15 mouse cellular contexts compared by ENCODE assay signal in genomic region chr1:170503277-170503739, GRCm38 (mm10).
DNase-seq lines count a peak whose midpoint lies in the region; ATAC-seq and TF ChIP-seq lines count a peak whose summit lies in the region.
"Had no signal": no experiment of that assay in that cellular context is flagged by ENCODE, and none has a peak within 500 bp of the region (broad histone marks: within the 10 kb centered on the region; RNA-seq: fewer than 3 reads in every experiment).

No protein-coding gene starts in this region.

- 0 out of 2 replicates have a peak overlapping the region, but pooled peaks have one; percentile 1 for H3K4me2 ChIP-seq in heart, embryonic 14.5 days (ENCODE audit: low read length)
- H3K4me2 ChIP-seq in forebrain, embryonic 13.5 days = peak overlapping the region; percentile 4; the same call in 1 of the 2 replicates
- H3K4me2 ChIP-seq in hindbrain, embryonic 16.5 days (ENCODE audit: low read length) = no peak overlapping the region
- H3K4me2 ChIP-seq in neural tube, embryonic 12.5 days (replicated peaks) = no peak overlapping the region
- H3K4me2 ChIP-seq: limb, embryonic 12.5 days had no signal

- H3K27me3 ChIP-seq in heart, embryonic 14.5 days (ENCODE audit: control insufficient read depth, insufficient read depth, low read length) = no peaks in the 10 kb centered on the region
- no peaks in the 10 kb centered on the region for H3K27me3 ChIP-seq in forebrain, embryonic 13.5 days
- H3K27me3 ChIP-seq in hindbrain, embryonic 16.5 days (replicated peaks; ENCODE audit: control insufficient read depth, insufficient read depth, low read length) = no peaks in the 10 kb centered on the region
- no peaks in the 10 kb centered on the region for H3K27me3 ChIP-seq in neural tube, embryonic 12.5 days (replicated peaks)
- H3K27me3 ChIP-seq in cerebellum, adult 2 months (ENCODE audit: control insufficient read depth, insufficient read depth, low read length) = no peaks in the 10 kb centered on the region
- H3K27me3 ChIP-seq: limb, embryonic 12.5 days had no signal

- H3K9ac ChIP-seq in heart, embryonic 14.5 days (ENCODE audit: low read length) = peak overlapping the region; percentile 6; the same call in 1 of the 2 replicates
- H3K9ac ChIP-seq in forebrain, embryonic 13.5 days = 0 out of 2 replicates have a peak overlapping the region, but pooled peaks have one; percentile 30
- no peak overlapping the region for H3K9ac ChIP-seq in hindbrain, embryonic 16.5 days (ENCODE audit: low read depth, low read length)
- H3K9ac ChIP-seq in neural tube, embryonic 12.5 days = no peak overlapping the region
- H3K9ac ChIP-seq: limb, embryonic 12.5 days had no signal

- WGBS in heart, embryonic 14.5 days = 30% methylated on average over 4 of the region's 4 CpGs
- 12% methylated on average over 4 of the region's 4 CpGs for WGBS in forebrain, embryonic 13.5 days
- WGBS in hindbrain, embryonic 16.5 days = 15% methylated on average over 4 of the region's 4 CpGs
- WGBS in neural tube, embryonic 12.5 days = 18% methylated on average over 4 of the region's 4 CpGs
- WGBS in cerebellum, adult 2 months = 91% methylated on average over 4 of the region's 4 CpGs

- H3K36me3 ChIP-seq in heart, embryonic 14.5 days (ENCODE audit: control insufficient read depth, insufficient read depth, low read length) = no peaks in the 10 kb centered on the region
- H3K36me3 ChIP-seq in forebrain, embryonic 13.5 days (ENCODE audit: poor library complexity, severe bottlenecking) = no peaks in the 10 kb centered on the region
- H3K36me3 ChIP-seq in hindbrain, embryonic 16.5 days (ENCODE audit: control insufficient read depth, insufficient read depth, low read length) = no peaks in the 10 kb centered on the region
- no peaks in the 10 kb centered on the region for H3K36me3 ChIP-seq in neural tube, embryonic 12.5 days
- H3K36me3 ChIP-seq: limb, embryonic 12.5 days had no signal

- TF ChIP-seq CTCF in cerebellum, adult 2 months (IDR thresholded peaks at IDR 0.05; ENCODE audit: borderline replicate concordance, insufficient read depth, low read depth, low read length) = no peak

- TF ChIP-seq POLR2A in cerebellum, adult 2 months (IDR thresholded peaks at IDR 0.05; ENCODE audit: borderline replicate concordance, insufficient read depth, low read length) = no peak

- no peaks in the 10 kb centered on the region for H3K9me3 ChIP-seq in heart, embryonic 14.5 days (ENCODE audit: control insufficient read depth, low read length)
- H3K9me3 ChIP-seq in forebrain, embryonic 13.5 days (replicated peaks) = no peaks in the 10 kb centered on the region
- H3K9me3 ChIP-seq in hindbrain, embryonic 16.5 days (ENCODE audit: control insufficient read depth, low read length) = no peaks in the 10 kb centered on the region
- H3K9me3 ChIP-seq in neural tube, embryonic 12.5 days = no peaks in the 10 kb centered on the region
- H3K9me3 ChIP-seq: limb, embryonic 12.5 days had no signal

- intact Hi-C loops in heart, postnatal 36 days (cut with DNase I) = no loop called here

- H3K4me3 ChIP-seq in heart, embryonic 14.5 days (ENCODE audit: control insufficient read depth in 1 of 2, insufficient read depth in 1 of 2, low read depth in 1 of 2, low read length in 2 of 2) = no peak overlapping the region
- no peak overlapping the region for H3K4me3 ChIP-seq in forebrain, embryonic 13.5 days
- H3K4me3 ChIP-seq in hindbrain, embryonic 16.5 days (ENCODE audit: low read length) = no peak overlapping the region
- no peak overlapping the region for H3K4me3 ChIP-seq in neural tube, embryonic 12.5 days
- no peak overlapping the region for H3K4me3 ChIP-seq in cerebellum, adult 2 months (replicated peaks; ENCODE audit: insufficient read depth, low read depth, low read length)
- H3K4me3 ChIP-seq: gastrocnemius, adult 2 months; limb, embryonic 12.5 days had no signal

- no peak for ATAC-seq in heart, embryonic 14.5 days (ENCODE audit: insufficient number of reproducible peaks, insufficient read depth, low FRiP score, low read depth)
- peak; percentile 44; the same call in 1 of the 2 replicates for ATAC-seq in forebrain, embryonic 13.5 days
- peak; percentile 34; the same call in 1 of the 2 replicates for ATAC-seq in hindbrain, embryonic 16.5 days
- ATAC-seq in neural tube, embryonic 12.5 days (ENCODE audit: low FRiP score, low read depth) = peak; percentile 79
- ATAC-seq: inflammation-experienced regulatory T-cells, adult 6 months had no signal

- H3K27ac ChIP-seq in heart, embryonic 14.5 days (replicated peaks in 1 of 2; ENCODE audit: control insufficient read depth in 1 of 2, insufficient read depth in 1 of 2, low read depth in 2 of 2, low read length in 2 of 2) = peak overlapping the region; percentile 48 to 51
- peak overlapping the region; percentile 72 for H3K27ac ChIP-seq in forebrain, embryonic 13.5 days
- H3K27ac ChIP-seq in hindbrain, embryonic 16.5 days (ENCODE audit: low read depth, low read length) = no peak overlapping the region
- H3K27ac ChIP-seq in neural tube, embryonic 12.5 days = no peak overlapping the region
- H3K27ac ChIP-seq in cerebellum, adult 2 months (ENCODE audit: insufficient read depth, low read length) = no peak overlapping the region
- H3K27ac ChIP-seq: gastrocnemius, adult 2 months; kidney, postnatal 0 days; limb, embryonic 12.5 days had no signal

- H3K4me1 ChIP-seq in heart, embryonic 14.5 days (ENCODE audit: control insufficient read depth in 2 of 2, insufficient read depth in 2 of 2, low read length in 2 of 2) = peaks cover 41 to 57% of the 10 kb centered on the region in 2 experiments
- peaks cover 31% of the 10 kb centered on the region for H3K4me1 ChIP-seq in forebrain, embryonic 13.5 days
- H3K4me1 ChIP-seq in hindbrain, embryonic 16.5 days (ENCODE audit: control insufficient read depth, insufficient read depth, low read depth, low read length) = peaks cover 16% of the 10 kb centered on the region
- peaks cover 38% of the 10 kb centered on the region for H3K4me1 ChIP-seq in neural tube, embryonic 12.5 days
- H3K4me1 ChIP-seq in cerebellum, adult 2 months (ENCODE audit: control insufficient read depth, insufficient read depth, low read length) = peaks cover 13% of the 10 kb centered on the region

- DNase-seq in heart, postnatal 36 days = no peak
- DNase-seq in thymus, postnatal 10 days (ENCODE audit: low spot score in 2 of 2) = no peak
- no peak for DNase-seq in cerebellum, adult 2 months
- no peak for DNase-seq in right cerebral cortex, postnatal 25 days
- DNase-seq: cerebellum, adult 11 months; gastrocnemius, adult 2 months; lung, adult 18-20 months; thymus, adult 2 months had no signal

Comparison
In these comparisons a context has a peak if more than half of its experiments do, and no peak if none do; other contexts are left out.
1. H3K27ac ChIP-seq: peak in heart, embryonic 14.5 days (2 of 2) and forebrain, embryonic 13.5 days (single experiment); none in hindbrain, embryonic 16.5 days (single experiment), neural tube, embryonic 12.5 days (single experiment) and cerebellum, adult 2 months (single experiment).
2. H3K4me2 ChIP-seq: peak in heart, embryonic 14.5 days (single experiment) and forebrain, embryonic 13.5 days (single experiment); none in hindbrain, embryonic 16.5 days (single experiment) and neural tube, embryonic 12.5 days (single experiment).
3. H3K9ac ChIP-seq: peak in heart, embryonic 14.5 days (single experiment) and forebrain, embryonic 13.5 days (single experiment); none in hindbrain, embryonic 16.5 days (single experiment) and neural tube, embryonic 12.5 days (single experiment).